Mouse (Mus musculus) liver, adult 2 months (tissue): ENCODE results near the gene Efcab14.

Experiments used
- CTCF ChIP-seq: fragments of 200-500 bp; IDR thresholded peaks from 2 replicates; pipeline ENCODE4 v1.5.1; 2011; ENCODE audit warnings: low read depth, low read length, control low read depth
- POLR2A ChIP-seq: fragments of 200-500 bp; IDR thresholded peaks from 2 replicates; pipeline ENCODE4 v1.6.1; 2011; ENCODE audit warnings: low read length, control low read depth; ENCODE audit not compliant: insufficient read depth; ENCODE audit errors: extremely low read depth

GRCm38 (mm10) chr4:115743096-115743495 is 5.6 kb downstream of the Efcab14 start:
- TF ChIP-seq CTCF (no peak), POLR2A (no peak)
